Mouse (Mus musculus) megakaryocyte progenitor cell, adult 5-6 weeks (primary cell): ENCODE results near the gene Nrp2. TPM values are rescaled to one million over a fixed set of nuclear protein-coding genes. Genes with fewer than 3 reads are reported as not detected.

Source experiments
- ATAC-seq: replicated peaks from 2 replicates; pipeline ENCODE4 v1.8.0; 2016; ENCODE audit warnings: mild to moderate bottlenecking, moderate TSS enrichment, inconsistent platforms; ENCODE audit not compliant: poor library complexity
- total RNA-seq, 2 experiments: library from RNA; stranded (forward) in 1 of 2; stranded (reverse) in 1 of 2; fragments of 157-497, 149-512 nt in 1 of 2; fragments of 200-1000 nt in 1 of 2; gene quantifications; 2 replicates each; pipeline versions ENCODE4 v1.2.3 to v1.2.4; 2015 to 2017

Nrp2 gene
- total RNA-seq, 2 experiments from 2014 or later: 1.5 to 2.9 TPM

DNA sequence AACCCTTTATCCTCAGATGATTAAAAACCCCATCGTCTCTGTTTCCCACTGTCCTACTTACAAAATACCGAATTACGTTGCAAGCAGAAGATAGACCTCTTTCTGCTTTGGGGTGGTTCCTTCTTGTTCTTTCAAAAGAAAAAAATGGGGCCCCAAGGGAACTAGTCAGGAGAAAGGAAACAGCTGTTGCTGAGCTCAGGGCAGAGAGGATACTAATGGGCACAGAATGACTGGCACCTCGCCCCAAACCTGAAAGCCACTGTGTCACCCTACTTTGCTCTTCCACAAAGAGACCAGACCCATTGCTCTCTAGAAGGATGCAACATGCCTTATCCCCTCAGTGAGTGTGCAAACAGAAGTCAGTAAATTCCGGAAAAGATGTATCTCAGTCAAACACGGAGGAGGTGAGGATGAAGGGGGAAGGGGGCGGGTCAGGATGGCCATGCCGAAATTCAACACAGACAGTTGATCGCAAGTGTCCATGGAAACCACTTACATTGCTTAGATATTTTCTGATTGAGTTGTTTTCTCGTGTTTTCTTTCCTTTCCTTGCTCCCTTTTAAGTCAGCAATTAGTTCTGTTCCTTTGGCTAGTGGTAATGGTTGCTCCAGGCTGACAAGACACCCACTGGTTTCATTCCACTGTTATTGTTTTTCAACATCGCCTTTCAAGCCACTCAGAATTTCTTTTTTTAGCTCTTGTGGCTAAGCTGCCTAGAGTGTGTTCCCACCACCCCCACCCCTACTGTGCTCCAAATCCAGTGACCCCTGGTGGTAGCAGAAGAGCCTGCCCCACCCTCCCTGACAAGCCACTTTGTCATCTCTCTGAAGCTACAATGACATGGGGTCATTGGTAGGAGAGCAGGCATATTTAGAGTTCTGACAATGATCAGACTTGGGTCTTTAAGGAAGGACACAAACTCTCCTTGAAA is 71.5 kb downstream of the Nrp2 start:
- peak; percentile 63 for ATAC-seq

DNA sequence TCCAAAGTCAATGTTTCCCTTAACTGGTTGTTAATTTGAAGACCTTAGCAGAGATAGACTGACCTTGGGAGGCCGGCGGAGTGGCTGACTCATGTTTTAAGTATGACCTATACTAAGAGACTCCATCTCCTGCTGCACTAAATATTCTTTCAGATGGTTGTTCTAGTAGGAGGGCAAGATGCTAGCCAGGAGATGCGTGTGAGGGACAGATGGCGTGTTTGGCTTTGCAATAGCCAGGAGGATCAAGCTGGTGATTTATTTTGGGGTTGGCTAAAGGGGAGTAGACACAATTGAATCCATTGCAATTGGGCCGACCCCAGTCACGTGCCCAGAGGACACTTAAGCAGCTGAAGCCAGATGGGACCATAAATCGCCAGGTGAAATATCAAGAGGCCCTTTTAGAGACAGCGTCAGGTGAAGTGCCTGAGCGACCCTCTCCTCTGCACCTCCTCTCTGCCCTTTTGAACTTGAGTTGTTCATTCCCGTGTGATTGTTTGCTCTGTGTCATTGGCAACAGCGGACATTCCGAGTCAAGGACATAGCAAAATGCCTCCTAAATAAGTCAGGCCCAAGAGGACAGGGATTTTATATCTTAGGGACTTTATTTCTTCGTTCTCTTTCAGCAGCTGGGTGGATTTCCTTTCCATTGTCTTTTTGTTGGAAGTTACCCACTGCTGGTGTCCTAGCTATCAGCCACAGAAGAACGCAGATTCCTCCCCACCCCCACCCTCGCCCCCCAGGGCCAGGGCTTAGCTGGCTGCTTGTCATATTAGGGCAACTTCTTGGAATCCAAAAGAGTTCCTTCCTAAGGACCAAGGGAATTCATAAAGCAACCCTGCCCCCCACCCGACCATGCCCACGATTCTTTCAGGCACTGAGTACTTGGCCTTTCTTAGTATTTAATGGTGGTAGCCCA is 74.5 kb downstream of the Nrp2 start:
- ATAC-seq: no peak

GRCm38 (mm10) chr1:62778910-62779309 is 75.8 kb downstream of the Nrp2 start:
- ATAC-seq: peak; percentile 54; the same call in 1 of the 2 replicates

GRCm38 (mm10) chr1:62780068-62780761 is 77.1 kb downstream of the Nrp2 start:
- ATAC-seq: no peak

- no peak for ATAC-seq
These were observed 79.1 kb downstream of the Nrp2 start for GRCm38 (mm10) chr1:62782155-62782554.

GRCm38 (mm10) chr1:62782573-62782972 is 79.5 kb downstream of the Nrp2 start:
- ATAC-seq: no peak

DNA sequence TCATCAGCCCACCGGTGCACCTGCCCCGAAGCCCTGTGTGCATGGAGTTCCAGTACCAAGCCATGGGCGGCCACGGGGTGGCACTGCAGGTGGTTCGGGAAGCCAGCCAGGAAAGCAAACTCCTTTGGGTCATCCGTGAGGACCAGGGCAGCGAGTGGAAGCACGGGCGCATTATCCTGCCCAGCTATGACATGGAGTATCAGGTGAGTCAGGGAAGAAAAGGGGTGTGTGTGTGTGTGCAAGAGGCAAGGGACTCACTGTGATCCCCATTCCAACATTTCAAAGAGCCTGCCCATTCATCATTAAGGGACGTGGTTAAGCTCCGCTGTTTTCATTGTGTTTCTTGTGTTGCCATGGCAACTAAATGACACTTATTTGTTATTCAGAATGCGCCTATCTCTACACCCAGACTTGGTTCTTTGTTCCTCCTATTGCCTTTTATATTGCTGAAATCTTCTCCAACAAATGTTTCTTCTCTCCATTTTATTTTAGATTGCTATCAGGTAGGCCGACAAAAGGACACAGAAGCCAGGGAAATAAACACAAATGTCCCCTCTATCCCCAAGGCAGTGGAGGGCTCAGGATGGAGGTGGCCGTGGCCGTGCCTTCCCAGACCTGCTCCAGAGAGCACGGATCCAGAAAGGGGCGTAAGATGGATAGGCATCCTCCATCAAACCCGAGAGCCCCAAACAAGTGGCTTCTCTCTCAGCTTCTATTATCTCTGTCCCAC is 80.4 kb downstream of the Nrp2 start:
- ATAC-seq: no peak

- no peak for ATAC-seq
These were observed 81.0 kb downstream of the Nrp2 start for GRCm38 (mm10) chr1:62784084-62784392.

DNA sequence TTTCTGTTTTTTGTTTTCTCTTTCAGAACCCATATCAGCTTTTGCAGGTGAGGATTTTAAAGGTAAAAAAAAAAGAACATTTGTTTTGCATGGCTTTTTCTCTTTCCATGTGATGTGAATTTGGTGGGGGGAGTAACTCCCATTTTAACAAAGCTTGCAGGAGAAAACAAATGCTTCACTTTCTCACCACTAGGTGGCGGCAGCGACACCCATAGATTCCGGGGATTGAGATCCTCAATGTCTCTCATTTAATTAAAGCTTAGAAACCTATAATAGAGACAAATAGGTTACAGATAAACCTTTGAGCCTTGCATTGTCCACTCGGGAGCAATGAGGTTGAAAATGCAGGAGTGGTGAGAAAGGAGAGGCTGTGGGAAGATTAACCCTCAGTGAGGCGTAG is 83.2 kb downstream of the Nrp2 start:
- peak; percentile 69 for ATAC-seq

DNA sequence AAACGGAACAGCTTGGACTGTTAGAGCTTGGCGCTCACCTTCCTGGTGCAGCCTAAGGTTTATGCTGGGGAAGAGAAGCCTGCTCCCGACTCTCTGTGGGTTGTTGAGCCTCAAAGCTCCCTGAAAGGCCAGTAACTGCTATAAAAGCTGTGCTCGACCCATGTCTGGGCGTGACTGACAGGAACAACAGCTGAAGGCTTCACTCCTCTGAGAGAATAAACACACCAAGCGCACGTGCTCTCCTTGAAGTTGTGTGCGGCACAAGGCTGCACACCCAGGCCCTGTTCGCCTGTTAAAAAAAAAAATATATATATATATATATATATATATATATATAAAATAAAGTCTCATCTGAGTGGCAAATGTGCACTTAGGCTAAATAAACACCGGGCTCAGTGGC is 84.5 kb downstream of the Nrp2 start:
- ATAC-seq: no peak

DNA sequence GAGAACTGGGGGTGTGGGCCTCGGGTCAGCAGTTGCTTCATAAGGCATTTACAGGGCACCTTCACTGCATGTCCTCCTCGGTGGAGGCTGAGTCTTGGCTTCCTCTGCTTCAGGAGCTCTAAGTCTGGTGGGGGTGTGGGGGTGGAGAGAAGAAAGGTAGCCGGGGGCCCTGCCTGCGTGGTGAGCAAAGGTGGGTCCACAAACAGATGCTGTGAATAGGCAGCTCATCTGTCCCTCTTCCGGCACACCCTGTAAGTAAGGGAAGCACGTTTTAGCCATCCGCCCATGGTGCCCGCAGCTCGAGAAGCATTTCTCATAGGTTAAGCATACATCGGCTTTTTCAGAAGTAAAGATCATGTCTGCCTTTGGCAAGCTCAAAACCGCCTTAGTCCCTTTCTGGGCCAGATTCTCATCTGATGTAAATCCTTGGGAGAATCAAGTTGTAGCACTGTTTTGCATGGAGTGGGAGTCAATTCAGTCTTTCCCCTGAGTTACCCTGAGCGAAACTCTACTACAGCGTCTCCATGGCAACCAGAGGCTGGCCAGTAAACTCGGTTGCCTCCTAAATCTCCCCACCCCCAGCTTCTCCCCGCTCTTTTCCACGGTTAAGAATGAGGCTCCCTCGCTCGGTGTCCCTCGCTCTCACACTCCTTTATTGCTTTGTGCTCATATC is 91.3 kb downstream of the Nrp2 start:
- ATAC-seq: no peak

DNA sequence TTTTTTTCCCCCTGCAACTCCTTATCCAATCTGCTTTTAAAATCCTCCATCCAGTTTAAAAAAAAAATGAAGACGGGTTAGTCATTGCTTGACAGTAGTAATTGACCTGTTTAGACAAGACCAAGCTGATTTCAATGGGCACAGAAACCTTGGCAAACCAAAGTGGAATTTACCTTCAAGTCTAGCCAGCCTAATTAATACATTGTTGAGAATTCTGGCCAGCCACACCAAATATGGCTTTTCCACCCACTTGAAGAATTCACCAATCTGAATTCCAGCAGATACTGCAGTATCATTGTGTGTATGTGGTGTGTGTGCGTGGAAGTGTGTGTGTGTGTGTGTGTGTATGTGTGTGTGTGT is 91.8 kb downstream of the Nrp2 start:
- no peak for ATAC-seq

DNA sequence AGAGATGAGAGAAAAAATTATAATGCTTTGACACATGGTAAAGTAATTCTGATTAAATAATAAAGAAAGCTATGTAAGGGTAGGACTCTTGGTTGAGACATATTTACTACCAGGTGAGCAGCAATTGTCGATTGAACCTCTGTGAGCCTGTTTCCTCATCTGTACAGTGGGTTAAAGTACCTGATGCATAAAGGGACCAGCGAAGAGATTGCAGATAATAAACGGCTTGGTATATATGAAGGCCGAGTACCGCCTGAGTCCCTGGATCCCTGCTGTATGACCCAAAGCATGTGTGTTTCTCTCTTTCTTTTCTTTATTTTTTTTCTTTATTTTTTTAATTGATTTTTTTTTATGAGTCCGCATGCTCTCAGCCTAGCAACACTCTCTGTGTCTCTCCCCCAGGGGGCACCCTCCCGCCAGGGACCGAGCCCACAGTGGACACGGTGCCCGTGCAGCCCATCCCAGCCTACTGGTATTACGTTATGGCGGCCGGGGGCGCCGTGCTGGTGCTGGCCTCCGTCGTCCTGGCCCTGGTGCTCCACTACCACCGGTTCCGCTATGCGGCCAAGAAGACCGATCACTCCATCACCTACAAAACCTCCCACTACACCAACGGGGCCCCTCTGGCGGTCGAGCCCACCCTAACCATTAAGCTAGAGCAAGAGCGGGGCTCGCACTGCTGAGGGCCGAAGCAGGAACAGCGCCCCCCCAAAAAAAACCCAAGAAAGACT is 92.4 kb downstream of the Nrp2 start:
- ATAC-seq: peak; percentile 88

- no peak for ATAC-seq
These were observed 93.1 kb downstream of the Nrp2 start for GRCm38 (mm10) chr1:62796038-62796647.

DNA sequence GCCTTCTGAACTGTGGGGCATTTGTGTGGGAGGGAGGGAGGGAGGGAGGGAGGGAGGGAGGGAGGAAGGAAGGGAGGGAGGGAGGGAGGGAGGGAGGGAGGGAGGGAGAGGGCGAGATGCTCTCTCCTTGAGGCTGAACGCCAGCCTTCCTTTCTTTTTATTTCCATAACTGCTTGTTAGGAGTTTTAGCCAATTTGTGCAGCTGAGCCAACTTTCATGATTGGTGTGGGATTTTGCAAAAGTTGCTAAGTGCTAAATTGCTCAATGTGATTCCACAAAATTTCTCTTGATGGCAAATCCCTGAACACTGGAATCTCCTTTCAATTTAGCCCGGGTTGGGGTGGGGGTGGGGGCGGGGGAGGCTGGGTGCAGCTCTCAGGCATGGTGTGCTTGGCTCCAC is 96.3 kb downstream of the Nrp2 start:
- ATAC-seq: no peak

DNA sequence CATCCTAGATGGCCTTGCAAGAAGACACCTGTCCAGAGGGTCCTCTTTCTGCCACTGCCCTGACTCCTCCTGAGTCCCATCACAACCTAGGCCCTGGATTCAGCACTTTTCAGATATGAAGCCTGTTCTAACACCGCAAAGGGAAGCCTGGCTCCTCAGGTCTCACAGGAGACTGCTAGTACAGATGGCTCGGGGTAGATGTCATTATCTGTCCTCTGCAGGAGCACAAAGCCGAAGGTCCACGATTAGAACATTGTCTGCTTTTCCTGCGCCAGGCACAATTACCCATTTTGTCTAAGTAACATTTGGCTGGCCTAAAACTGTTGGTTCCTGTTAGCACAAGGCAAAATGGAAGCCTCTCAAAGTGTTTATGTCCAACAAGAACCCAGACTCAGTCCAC is 97.3 kb downstream of the Nrp2 start:
- peak; percentile 83 for ATAC-seq

- ATAC-seq: no peak
These were observed 98.3 kb downstream of the Nrp2 start for GRCm38 (mm10) chr1:62801429-62801828.

GRCm38 (mm10) chr1:62801842-62802241 is 98.8 kb downstream of the Nrp2 start:
- no peak for ATAC-seq

GRCm38 (mm10) chr1:62803544-62803943 is 100.5 kb downstream of the Nrp2 start:
- ATAC-seq: no peak; the same call in 1 of the 2 replicates
